Mouse (Mus musculus): ENCODE results near the gene Gpr68. TPM values are rescaled to one million over a fixed set of nuclear protein-coding genes. Genes with fewer than 3 reads are reported as not detected.

Gpr68 gene
- polyA plus RNA-seq (2016; fragmentation: Nextera tagmentation; extraction: Ambion mirVana) = 0.10 and 0.21 TPM in 2 replicates

DNA sequence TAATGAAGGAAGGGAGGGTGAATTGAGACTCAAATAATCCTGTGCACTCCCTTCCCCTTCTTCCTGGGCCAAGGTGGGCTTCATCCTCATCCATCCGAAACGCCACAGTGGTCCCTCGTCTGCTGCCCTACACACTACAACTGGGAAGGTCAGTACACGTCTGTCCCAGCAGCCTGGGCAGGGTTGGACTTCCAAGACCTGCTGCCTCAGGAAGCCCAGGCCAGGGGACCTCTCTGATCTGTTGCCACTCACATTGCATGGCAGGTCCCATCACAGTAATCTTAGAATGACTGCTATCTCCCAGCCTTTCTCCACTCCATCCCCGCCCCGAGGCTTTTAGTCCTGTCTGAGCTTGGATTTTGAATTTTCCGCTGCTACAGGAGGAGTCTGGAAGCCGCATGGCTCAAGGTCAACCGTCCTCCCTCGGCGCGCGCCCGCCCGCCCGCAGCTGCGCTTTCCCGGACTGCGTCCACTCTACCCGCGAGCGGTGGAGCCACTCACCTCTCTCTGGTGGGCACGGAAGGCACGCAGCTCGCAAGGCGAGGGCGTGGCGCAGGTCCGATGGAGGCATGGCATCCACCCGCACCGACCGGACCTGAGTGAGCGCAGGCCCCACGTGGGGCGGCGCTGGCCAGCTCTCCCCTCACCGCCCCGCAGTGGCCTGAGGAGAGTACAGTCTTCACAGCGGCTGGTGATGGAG, at the start of gene Gpr68:
TSS of gene Gpr68 (minus strand) at position 601 of the 700 bp plus-strand sequence.
- H3K27ac ChIP-seq = peak within 1 kb of the TSS; percentile 71
- H3K4me3 ChIP-seq = peak within 1 kb of the TSS; percentile 61
- no peaks in the 10 kb centered on the region for H3K9me3 ChIP-seq
- H3K27me3 ChIP-seq (ENCODE audit: insufficient read depth, poor library complexity, severe bottlenecking) = peaks cover 32% of the 10 kb centered on the region
- DNase-seq (ENCODE audit: low spot score) = peak; percentile 30
- peaks cover 13% of the 10 kb centered on the region for H3K4me1 ChIP-seq (replicated peaks)
- peaks cover 24% of the 10 kb centered on the region for H3K36me3 ChIP-seq
- WGBS = 4% methylated on average over 39 of the region's 39 CpGs

DNA sequence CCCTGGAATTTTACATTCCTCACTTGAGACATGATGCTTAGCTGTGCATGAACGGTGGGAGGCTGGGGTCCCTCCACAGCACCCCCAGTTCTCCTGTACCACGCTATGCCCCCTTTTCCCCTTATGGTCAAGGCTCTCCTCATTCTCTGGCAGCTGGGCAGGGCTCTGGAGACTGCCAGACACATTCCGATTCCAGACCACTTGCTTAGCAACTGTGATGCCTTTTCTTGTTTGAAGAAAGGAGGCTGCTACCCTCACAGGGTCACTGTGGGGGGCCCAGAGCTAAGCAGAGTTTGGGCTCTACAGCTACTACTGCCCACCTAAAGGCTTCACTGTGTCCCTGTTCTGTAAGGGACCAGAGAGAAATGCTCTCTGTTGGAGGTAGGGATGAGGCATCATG, 49.3 kb upstream of the Gpr68 start:
- WGBS = 27% methylated on average over 3 of the region's 3 CpGs
- H3K27ac ChIP-seq = peak overlapping the region; percentile 71
- H3K9me3 ChIP-seq = no peaks in the 10 kb centered on the region
- H3K27me3 ChIP-seq (ENCODE audit: insufficient read depth, poor library complexity, severe bottlenecking) = no peaks in the 10 kb centered on the region; the same call in 1 of the 2 replicates
- H3K36me3 ChIP-seq = peaks cover 56% of the 10 kb centered on the region
- H3K4me3 ChIP-seq = no peak overlapping the region
- peak; percentile 38 for DNase-seq (ENCODE audit: low spot score)
- peaks cover 47% of the 10 kb centered on the region for H3K4me1 ChIP-seq (replicated peaks)

DNA sequence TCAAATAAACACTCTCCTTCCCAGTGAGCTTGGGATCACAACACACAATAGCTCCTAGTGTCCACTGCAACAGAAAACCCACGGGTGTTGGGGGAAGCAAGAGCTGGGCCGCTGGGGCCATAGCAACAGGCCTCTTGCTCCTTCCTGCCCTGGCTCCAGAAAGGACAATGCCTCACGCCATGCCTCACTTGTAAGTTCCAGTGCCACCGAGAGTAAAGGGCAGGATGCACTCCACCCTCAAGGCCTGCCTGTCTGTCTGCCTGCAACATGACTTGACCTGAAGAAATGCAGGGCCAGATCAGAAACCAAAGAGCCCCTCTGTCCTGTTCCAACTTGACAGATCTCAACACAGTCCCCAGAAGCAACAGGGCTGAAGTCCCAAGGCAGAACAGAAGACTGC, 48.8 kb upstream of the Gpr68 start:
- H3K4me3 ChIP-seq = no peak overlapping the region
- H3K27me3 ChIP-seq (ENCODE audit: insufficient read depth, poor library complexity, severe bottlenecking) = no peaks in the 10 kb centered on the region; the same call in 1 of the 2 replicates
- peaks cover 48% of the 10 kb centered on the region for H3K4me1 ChIP-seq (replicated peaks)
- DNase-seq (ENCODE audit: low spot score) = peak; percentile 20
- WGBS = 19% methylated on average over 4 of the region's 4 CpGs
- H3K36me3 ChIP-seq = peaks cover 54% of the 10 kb centered on the region
- H3K9me3 ChIP-seq = no peaks in the 10 kb centered on the region
- peak overlapping the region; percentile 71 for H3K27ac ChIP-seq

DNA sequence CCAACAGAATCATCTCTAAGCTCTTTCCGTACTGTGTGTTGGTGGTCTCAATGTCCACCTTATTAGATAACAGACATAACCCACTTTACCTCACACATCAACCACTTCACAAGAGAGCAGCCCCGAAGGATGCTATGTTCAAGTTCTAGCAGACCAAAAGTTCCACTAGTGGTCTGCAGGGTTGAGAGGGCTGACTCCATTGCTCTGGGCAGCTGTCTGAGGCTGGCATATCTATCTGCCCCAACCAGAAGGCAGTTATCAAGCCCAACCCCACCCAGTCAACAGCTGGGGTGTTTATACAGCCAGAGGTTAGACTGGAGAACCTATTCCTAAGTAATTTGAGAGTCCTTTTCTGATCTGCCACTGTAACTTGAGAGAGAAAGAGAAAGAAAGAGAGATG, 48.0 kb upstream of the Gpr68 start:
- no peaks in the 10 kb centered on the region for H3K9me3 ChIP-seq
- WGBS = 100% methylated on average over 2 of the region's 2 CpGs
- peaks cover 55% of the 10 kb centered on the region for H3K36me3 ChIP-seq
- H3K27ac ChIP-seq = peak overlapping the region; percentile 71
- no peak for DNase-seq (ENCODE audit: low spot score)
- H3K4me3 ChIP-seq = no peak overlapping the region
- H3K27me3 ChIP-seq (ENCODE audit: insufficient read depth, poor library complexity, severe bottlenecking) = no peaks in the 10 kb centered on the region; the same call in 1 of the 2 replicates
- peaks cover 48% of the 10 kb centered on the region for H3K4me1 ChIP-seq (replicated peaks)

DNA sequence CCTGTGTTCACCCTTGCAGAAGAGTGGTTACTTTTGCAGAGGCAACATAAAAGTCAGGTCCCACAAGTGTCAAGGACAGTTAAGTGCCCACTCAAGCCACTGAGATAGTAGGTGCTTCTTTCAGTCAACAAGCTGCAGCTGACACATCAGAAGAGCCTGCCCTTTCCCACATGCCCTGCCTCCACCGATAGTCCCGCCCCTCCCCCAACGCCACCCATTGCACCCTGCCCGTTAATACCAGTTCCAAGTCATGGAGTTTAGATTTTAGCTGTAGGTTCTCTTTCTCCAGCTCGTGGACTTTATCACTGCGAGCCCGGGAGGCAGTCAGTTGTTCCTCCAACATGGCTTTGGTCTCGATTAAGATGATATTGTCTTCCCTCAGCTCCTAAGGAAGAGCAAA, 45.9 kb upstream of the Gpr68 start:
- Histone ChIP-seq H3K27ac (no peak overlapping the region), H3K9me3 (no peaks in the 10 kb centered on the region), H3K4me3 (no peak overlapping the region), H3K27me3 (ENCODE audit: insufficient read depth, poor library complexity, severe bottlenecking) (no peaks in the 10 kb centered on the region; the same call in 1 of the 2 replicates), H3K36me3 (peaks cover 56% of the 10 kb centered on the region), H3K4me1 (replicated peaks) (peaks cover 43% of the 10 kb centered on the region)
- DNase-seq (ENCODE audit: low spot score) = no peak
- 69% methylated on average over 8 of the region's 8 CpGs for WGBS

DNA sequence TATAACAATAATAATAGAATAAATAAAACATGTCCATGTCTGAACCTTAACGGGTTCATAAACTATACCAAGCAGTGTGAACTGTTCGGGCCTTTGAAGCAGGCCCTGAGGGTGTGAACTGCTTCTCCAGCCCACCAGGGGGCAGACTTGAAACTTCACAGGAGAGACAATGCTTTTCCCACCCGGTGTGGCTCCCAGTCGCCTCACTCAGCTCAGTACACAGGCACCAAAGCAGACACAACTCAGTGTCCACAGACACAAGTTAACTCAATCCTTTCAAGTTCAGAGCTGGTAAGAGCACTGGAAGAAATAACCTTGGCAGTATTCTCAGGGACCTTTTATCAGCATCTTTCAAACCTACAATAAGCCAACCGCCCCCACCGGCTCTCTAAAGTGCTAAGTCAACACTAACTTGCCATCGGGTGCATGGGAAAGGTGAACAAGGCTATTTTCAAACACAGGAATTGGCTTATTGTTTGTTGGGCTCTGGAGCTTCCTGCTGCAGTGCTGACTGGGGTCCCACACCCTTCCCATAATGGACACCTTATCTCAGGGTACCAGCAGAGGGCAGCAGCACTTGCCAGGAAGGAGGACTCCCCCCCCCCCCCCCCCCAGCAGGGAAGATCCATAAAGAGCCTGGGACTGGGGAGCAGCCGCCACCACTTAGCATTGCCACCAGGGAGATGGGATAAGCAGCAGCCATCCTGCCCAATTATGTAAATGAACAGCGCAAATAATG, 44.4 kb upstream of the Gpr68 start:
- no peaks in the 10 kb centered on the region; the same call in 1 of the 2 replicates for H3K27me3 ChIP-seq (ENCODE audit: insufficient read depth, poor library complexity, severe bottlenecking)
- H3K36me3 ChIP-seq = peaks cover 71% of the 10 kb centered on the region
- H3K27ac ChIP-seq = peak overlapping the region; percentile 73
- H3K9me3 ChIP-seq = no peaks in the 10 kb centered on the region
- no peak overlapping the region for H3K4me3 ChIP-seq
- H3K4me1 ChIP-seq (replicated peaks) = peaks cover 28% of the 10 kb centered on the region
- peak; percentile 74 for DNase-seq (ENCODE audit: low spot score)
- 44% methylated on average over 9 of the region's 9 CpGs for WGBS

DNA sequence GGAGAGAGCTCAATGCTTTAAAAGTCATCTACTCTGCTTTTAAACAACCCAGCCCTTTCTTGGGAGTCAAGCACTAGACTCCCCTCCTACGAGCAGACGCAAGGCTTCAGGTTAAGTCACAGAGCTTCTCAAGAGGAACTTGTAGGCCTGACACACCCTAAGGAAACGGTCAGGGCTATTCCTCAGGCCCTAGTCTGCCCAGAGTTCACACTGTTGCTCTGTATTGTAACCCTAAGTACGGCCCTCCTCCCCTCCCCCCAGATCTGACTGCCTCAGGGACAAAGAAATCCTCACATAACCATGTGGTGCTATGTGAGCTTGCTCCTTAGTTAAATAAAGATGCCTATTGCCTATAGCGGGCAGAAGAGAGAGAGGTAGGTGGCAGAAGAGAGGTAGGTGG, 41.1 kb upstream of the Gpr68 start:
- 0 out of 2 replicates have a peak, but pooled peaks cover 2% of the 10 kb centered on the region for H3K9me3 ChIP-seq
- no peak overlapping the region for H3K27ac ChIP-seq
- WGBS = 81% methylated on average over 5 of the region's 5 CpGs
- no peak for DNase-seq (ENCODE audit: low spot score)
- no peak overlapping the region for H3K4me3 ChIP-seq
- H3K27me3 ChIP-seq (ENCODE audit: insufficient read depth, poor library complexity, severe bottlenecking) = no peaks in the 10 kb centered on the region
- peaks cover 11% of the 10 kb centered on the region for H3K4me1 ChIP-seq (replicated peaks)
- peaks cover 88% of the 10 kb centered on the region for H3K36me3 ChIP-seq

DNA sequence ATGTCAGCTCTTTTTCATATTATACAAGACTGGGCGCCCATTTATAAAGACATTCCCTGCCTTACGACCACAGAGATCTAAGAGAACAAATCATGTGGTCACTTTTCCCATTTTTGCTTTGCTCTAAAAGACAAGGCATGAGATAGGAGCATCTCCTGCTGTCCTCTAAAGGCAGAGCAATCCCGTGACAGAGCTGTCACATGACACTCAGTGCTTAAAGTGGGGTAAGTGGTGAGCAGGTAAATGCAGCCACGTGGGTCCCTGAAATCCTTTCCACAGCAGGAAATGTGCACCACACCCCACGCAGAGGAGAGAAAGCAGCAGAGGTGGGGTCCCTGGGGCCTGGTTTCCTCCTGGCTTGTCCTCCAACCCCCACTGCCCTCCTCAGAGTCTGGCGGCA, 40.0 kb upstream of the Gpr68 start:
- Histone ChIP-seq H3K4me3 (no peak overlapping the region), H3K27ac (no peak overlapping the region), H3K27me3 (ENCODE audit: insufficient read depth, poor library complexity, severe bottlenecking) (no peaks in the 10 kb centered on the region), H3K9me3 (0 out of 2 replicates have a peak, but pooled peaks cover 2% of the 10 kb centered on the region), H3K36me3 (peaks cover 92% of the 10 kb centered on the region), H3K4me1 (replicated peaks) (peaks cover 9% of the 10 kb centered on the region)
- DNase-seq (ENCODE audit: low spot score) = no peak
- 86% methylated on average over 6 of the region's 6 CpGs for WGBS

DNA sequence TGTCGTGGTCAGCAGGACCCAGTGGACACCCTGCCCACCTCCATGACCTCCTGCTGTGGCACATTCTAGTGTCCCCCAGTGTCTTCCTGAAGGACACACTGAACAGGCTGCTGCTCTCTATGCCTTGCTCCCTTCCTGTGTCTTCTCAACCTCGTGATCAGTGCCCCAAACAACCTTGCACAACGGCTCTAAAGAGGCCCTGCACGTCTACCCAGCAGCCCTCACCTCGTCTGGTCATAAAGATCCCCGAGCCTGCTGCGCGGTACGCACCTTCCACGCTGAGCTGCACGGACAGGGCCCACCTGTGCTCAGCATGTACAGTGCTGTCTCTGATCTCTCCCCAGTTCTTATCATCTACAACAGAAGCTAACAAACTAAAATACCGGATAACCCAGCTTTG, 38.0 kb upstream of the Gpr68 start:
- Histone ChIP-seq H3K36me3 (peaks cover 97% of the 10 kb centered on the region), H3K4me1 (replicated peaks) (no peaks in the 10 kb centered on the region)

DNA sequence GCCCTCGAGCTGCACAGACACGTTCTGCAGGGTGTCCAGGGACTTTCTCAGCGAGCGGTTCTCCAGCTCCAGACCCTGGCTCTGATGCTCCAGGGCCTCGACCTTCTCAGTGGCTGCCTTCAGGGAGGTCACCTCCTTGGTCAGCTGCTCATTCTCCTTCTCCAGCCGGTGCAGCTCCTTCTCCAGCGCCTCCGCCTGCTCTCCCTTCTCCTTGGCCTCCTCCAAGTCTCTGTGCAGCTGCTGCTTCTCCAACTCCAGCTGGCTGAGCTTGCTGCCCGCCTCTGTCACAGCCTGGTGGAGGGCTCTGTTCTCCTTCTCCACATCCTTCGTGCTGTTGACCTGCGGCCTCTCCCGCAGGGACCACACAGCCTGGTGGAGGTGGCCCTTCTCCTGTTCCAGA, 37.5 kb upstream of the Gpr68 start:
- Histone ChIP-seq H3K36me3 (peaks cover 98% of the 10 kb centered on the region), H3K9me3 (0 out of 2 replicates have a peak, but pooled peaks cover 2% of the 10 kb centered on the region), H3K4me1 (replicated peaks) (no peaks in the 10 kb centered on the region), H3K4me3 (no peak overlapping the region), H3K27me3 (ENCODE audit: insufficient read depth, poor library complexity, severe bottlenecking) (no peaks in the 10 kb centered on the region), H3K27ac (no peak overlapping the region)
- WGBS = 86% methylated on average over 12 of the region's 12 CpGs
- DNase-seq (ENCODE audit: low spot score) = no peak

More for the DNA sequence above, 38.0 kb upstream of the Gpr68 start:
- Histone ChIP-seq H3K27me3 (ENCODE audit: insufficient read depth, poor library complexity, severe bottlenecking) (no peaks in the 10 kb centered on the region), H3K4me3 (no peak overlapping the region), H3K27ac (no peak overlapping the region), H3K9me3 (0 out of 2 replicates have a peak, but pooled peaks cover 2% of the 10 kb centered on the region)
- WGBS = 93% methylated on average over 12 of the region's 12 CpGs
- no peak for DNase-seq (ENCODE audit: low spot score)

DNA sequence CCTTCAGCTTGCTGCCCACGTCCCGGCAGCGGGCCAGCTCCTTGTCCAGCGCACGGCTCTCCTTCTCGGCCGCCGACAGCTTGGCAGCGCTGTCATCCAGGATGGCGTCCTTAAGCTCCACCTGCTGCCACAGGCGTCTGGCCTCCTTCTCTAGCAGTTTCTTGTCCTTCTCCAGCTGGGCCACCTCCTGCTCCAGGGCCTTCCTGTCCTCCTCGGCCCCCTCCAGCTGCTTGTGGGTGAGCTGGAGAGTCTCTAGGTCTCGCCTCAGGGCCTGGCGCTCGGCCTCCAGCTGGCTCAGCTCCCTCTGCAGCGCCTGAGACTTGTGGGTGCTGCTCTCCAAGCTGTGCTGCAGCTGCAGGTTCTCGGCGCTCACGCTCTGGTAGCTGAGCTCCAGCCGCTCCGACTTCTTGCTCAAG, 36.9 kb upstream of the Gpr68 start:
- H3K27ac ChIP-seq = no peak overlapping the region
- no peaks in the 10 kb centered on the region for H3K27me3 ChIP-seq (ENCODE audit: insufficient read depth, poor library complexity, severe bottlenecking)
- H3K9me3 ChIP-seq = 0 out of 2 replicates have a peak, but pooled peaks cover 2% of the 10 kb centered on the region
- H3K36me3 ChIP-seq = peaks cover 98% of the 10 kb centered on the region
- no peak for DNase-seq (ENCODE audit: low spot score)
- H3K4me1 ChIP-seq (replicated peaks) = no peaks in the 10 kb centered on the region
- no peak overlapping the region for H3K4me3 ChIP-seq
- 94% methylated on average over 21 of the region's 21 CpGs for WGBS

DNA sequence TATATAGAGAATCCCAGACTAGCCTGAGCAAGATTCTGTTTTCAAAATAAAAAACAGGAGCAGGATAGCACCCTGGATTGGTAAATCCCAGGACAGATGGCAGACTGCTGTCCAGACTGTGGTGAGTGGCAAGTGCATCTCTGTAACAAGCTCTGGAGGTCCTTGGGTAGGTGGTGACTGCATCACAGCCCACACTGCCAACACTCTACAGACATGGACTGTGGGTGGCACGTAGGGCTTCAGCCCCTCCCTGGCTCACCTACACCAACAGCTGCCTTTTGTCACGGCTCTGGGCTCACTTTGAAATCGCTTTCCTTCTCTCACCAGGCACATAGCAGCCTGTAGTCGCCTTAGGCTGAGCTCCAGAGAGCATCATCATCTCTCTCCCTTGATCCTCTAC, 35.1 kb upstream of the Gpr68 start:
- H3K36me3 ChIP-seq = peaks cover 98% of the 10 kb centered on the region
- DNase-seq (ENCODE audit: low spot score) = no peak
- no peaks in the 10 kb centered on the region for H3K4me1 ChIP-seq (replicated peaks)
- H3K4me3 ChIP-seq = no peak overlapping the region
- H3K27me3 ChIP-seq (ENCODE audit: insufficient read depth, poor library complexity, severe bottlenecking) = no peaks in the 10 kb centered on the region
- 0 out of 2 replicates have a peak, but pooled peaks cover 2% of the 10 kb centered on the region for H3K9me3 ChIP-seq
- no peak overlapping the region for H3K27ac ChIP-seq
- 81% methylated on average over 4 of the region's 4 CpGs for WGBS

DNA sequence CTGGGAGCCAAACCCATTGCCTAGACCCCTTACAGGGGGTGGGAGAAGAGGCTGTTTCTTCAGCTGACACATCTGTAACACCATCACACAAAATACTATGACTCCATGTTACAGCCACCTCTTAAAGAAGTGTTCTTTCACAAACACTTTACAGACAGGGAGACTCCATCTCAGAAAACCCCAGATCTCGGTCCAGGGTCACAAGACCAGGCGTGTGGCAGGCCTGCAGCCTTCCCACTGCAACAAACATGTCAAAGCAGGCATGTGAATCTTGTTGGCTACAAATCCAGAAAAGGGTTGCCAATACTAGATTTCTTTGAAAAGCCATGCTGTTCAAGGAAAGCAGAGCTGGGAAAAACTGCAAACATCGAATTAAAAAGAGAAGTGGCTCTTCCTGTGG, 33.4 kb upstream of the Gpr68 start:
- H3K36me3 ChIP-seq = peaks cover 98% of the 10 kb centered on the region
- no peaks in the 10 kb centered on the region for H3K27me3 ChIP-seq (ENCODE audit: insufficient read depth, poor library complexity, severe bottlenecking)
- H3K4me1 ChIP-seq (replicated peaks) = peaks cover 7% of the 10 kb centered on the region; the same call in 1 of the 2 replicates
- WGBS = 95% methylated on average over 3 of the region's 3 CpGs
- H3K4me3 ChIP-seq = no peak overlapping the region
- DNase-seq (ENCODE audit: low spot score) = no peak
- H3K9me3 ChIP-seq = no peaks in the 10 kb centered on the region
- H3K27ac ChIP-seq = no peak overlapping the region

Measured in hindbrain, embryonic 10.5 days (tissue).